Mouse (Mus musculus): ENCODE measurements around the gene Avpi1. TPM values are rescaled to one million over a fixed set of nuclear protein-coding genes. Genes with fewer than 3 reads are reported as not detected.

The Avpi1 gene
- polyA plus RNA-seq (2016; fragmentation: Nextera tagmentation; extraction: Ambion mirVana), result 23.5 and 23.9 TPM in 2 replicates

GRCm38 (mm10) chr19:42128787-42129508 is at the start of gene Avpi1:
Gene Avpi1, minus strand, starts transcription at chr19:42129059.
- WGBS, result under 1% methylated on average over 54 of the region's 54 CpGs
- peak; percentile 98 for DNase-seq (ENCODE audit: extremely low spot score, low spot score)
- H3K27ac ChIP-seq, result peak within 1 kb of the TSS; percentile 88

GRCm38 (mm10) chr19:42177461-42177860 is 48.6 kb upstream of the Avpi1 start:
- Histone ChIP-seq H3K4me3 (no peak overlapping the region), H3K4me1 (no peaks in the 10 kb centered on the region), H3K9me3 (no peaks in the 10 kb centered on the region), H3K27ac (no peak overlapping the region), H3K27me3 (ENCODE audit: poor library complexity, severe bottlenecking) (no peaks in the 10 kb centered on the region), H3K36me3 (replicated peaks) (peaks cover 35% of the 10 kb centered on the region)
- 88% methylated on average over 2 of the region's 2 CpGs for WGBS
- DNase-seq (ENCODE audit: extremely low spot score, low spot score), result no peak

More at GRCm38 (mm10) chr19:42128787-42129508, at the start of gene Avpi1:
- Histone ChIP-seq H3K36me3 (replicated peaks) (peaks cover 15% of the 10 kb centered on the region), H3K4me1 (peaks cover 40% of the 10 kb centered on the region), H3K4me3 (peak within 1 kb of the TSS; percentile 74), H3K9me3 (no peaks in the 10 kb centered on the region), H3K27me3 (ENCODE audit: poor library complexity, severe bottlenecking) (peaks cover 18% of the 10 kb centered on the region)

- H3K36me3 ChIP-seq (replicated peaks), result peaks cover 31% of the 10 kb centered on the region
- no peak overlapping the region for H3K27ac ChIP-seq
- H3K9me3 ChIP-seq, result no peaks in the 10 kb centered on the region
- H3K27me3 ChIP-seq (ENCODE audit: poor library complexity, severe bottlenecking), result no peaks in the 10 kb centered on the region
- H3K4me1 ChIP-seq, result peaks cover 2% of the 10 kb centered on the region
- no peak overlapping the region for H3K4me3 ChIP-seq
- 78% methylated on average over 7 of the region's 7 CpGs for WGBS
- no peak for DNase-seq (ENCODE audit: extremely low spot score, low spot score)
These were observed 48.0 kb upstream of the Avpi1 start for GRCm38 (mm10) chr19:42176841-42177240.

- Histone ChIP-seq H3K27me3 (ENCODE audit: poor library complexity, severe bottlenecking) (peaks cover 33% of the 10 kb centered on the region), H3K36me3 (replicated peaks) (no peaks in the 10 kb centered on the region; the same call in 1 of the 2 replicates), H3K4me1 (peaks cover 25% of the 10 kb centered on the region), H3K9me3 (no peaks in the 10 kb centered on the region), H3K4me3 (peak overlapping the region; percentile 98), H3K27ac (peak overlapping the region; percentile 82)
- DNase-seq (ENCODE audit: extremely low spot score, low spot score), result peak; percentile 88
- WGBS, result 2% methylated on average over 55 of the region's 56 CpGs
These were observed 41.4 kb upstream of the Avpi1 start for GRCm38 (mm10) chr19:42170025-42170969.

GRCm38 (mm10) chr19:42169322-42169975 is 40.6 kb upstream of the Avpi1 start:
- Histone ChIP-seq H3K27ac (no peak overlapping the region), H3K9me3 (no peaks in the 10 kb centered on the region), H3K4me3 (peak overlapping the region; percentile 98; the same call in 1 of the 2 replicates), H3K27me3 (ENCODE audit: poor library complexity, severe bottlenecking) (peaks cover 37% of the 10 kb centered on the region), H3K4me1 (peaks cover 25% of the 10 kb centered on the region), H3K36me3 (replicated peaks) (no peaks in the 10 kb centered on the region; the same call in 1 of the 2 replicates)
- no peak for DNase-seq (ENCODE audit: extremely low spot score, low spot score)
- 85% methylated on average over 10 of the region's 10 CpGs for WGBS

- DNase-seq (ENCODE audit: extremely low spot score, low spot score), result no peak
- 67% methylated on average over 9 of the region's 9 CpGs for WGBS
- Histone ChIP-seq H3K36me3 (replicated peaks) (no peaks in the 10 kb centered on the region), H3K4me3 (no peak overlapping the region), H3K9me3 (no peaks in the 10 kb centered on the region), H3K4me1 (peaks cover 25% of the 10 kb centered on the region), H3K27ac (no peak overlapping the region), H3K27me3 (ENCODE audit: poor library complexity, severe bottlenecking) (peaks cover 37% of the 10 kb centered on the region)
These were observed 38.6 kb upstream of the Avpi1 start for GRCm38 (mm10) chr19:42167489-42167888.

- WGBS, result 55% methylated on average over 3 of the region's 3 CpGs
These were observed 37.9 kb upstream of the Avpi1 start for GRCm38 (mm10) chr19:42166766-42167165.

GRCm38 (mm10) chr19:42166130-42166529 is 37.3 kb upstream of the Avpi1 start:
- peak; percentile 80 for DNase-seq (ENCODE audit: extremely low spot score, low spot score)
- H3K9me3 ChIP-seq, result no peaks in the 10 kb centered on the region
- 0 out of 2 replicates have a peak overlapping the region, but pooled peaks have one; percentile 1 for H3K27ac ChIP-seq
- no peaks in the 10 kb centered on the region for H3K36me3 ChIP-seq (replicated peaks)
- 8% methylated on average over 12 of the region's 12 CpGs for WGBS
- H3K4me1 ChIP-seq, result peaks cover 15% of the 10 kb centered on the region
- peak overlapping the region; percentile 23; the same call in 1 of the 2 replicates for H3K4me3 ChIP-seq
- H3K27me3 ChIP-seq (ENCODE audit: poor library complexity, severe bottlenecking), result peaks cover 37% of the 10 kb centered on the region

More at GRCm38 (mm10) chr19:42166766-42167165, 37.9 kb upstream of the Avpi1 start:
- Histone ChIP-seq H3K4me3 (no peak overlapping the region), H3K27me3 (ENCODE audit: poor library complexity, severe bottlenecking) (peaks cover 37% of the 10 kb centered on the region), H3K36me3 (replicated peaks) (no peaks in the 10 kb centered on the region), H3K9me3 (no peaks in the 10 kb centered on the region), H3K27ac (no peak overlapping the region), H3K4me1 (peaks cover 21% of the 10 kb centered on the region)
- no peak for DNase-seq (ENCODE audit: extremely low spot score, low spot score)

- H3K4me3 ChIP-seq, result no peak overlapping the region
- H3K4me1 ChIP-seq, result peaks cover 4% of the 10 kb centered on the region
- DNase-seq (ENCODE audit: extremely low spot score, low spot score), result no peak
- no peaks in the 10 kb centered on the region for H3K36me3 ChIP-seq (replicated peaks)
- WGBS, result 80% methylated on average over 7 of the region's 7 CpGs
- peaks cover 30% of the 10 kb centered on the region for H3K27me3 ChIP-seq (ENCODE audit: poor library complexity, severe bottlenecking)
- no peaks in the 10 kb centered on the region for H3K9me3 ChIP-seq
- no peak overlapping the region for H3K27ac ChIP-seq
These were observed 35.3 kb upstream of the Avpi1 start for GRCm38 (mm10) chr19:42164188-42164587.

GRCm38 (mm10) chr19:42163764-42164163 is 34.9 kb upstream of the Avpi1 start, which contains the start of gene Zfyve27:
Gene Zfyve27, plus strand, starts transcription at chr19:42163951.
- H3K4me3 ChIP-seq, result no peak within 1 kb of the TSS
- 84% methylated on average over 5 of the region's 5 CpGs for WGBS

GRCm38 (mm10) chr19:42158246-42159017 is 29.6 kb upstream of the Avpi1 start:
- DNase-seq (ENCODE audit: extremely low spot score, low spot score), result no peak

More at GRCm38 (mm10) chr19:42163764-42164163, 34.9 kb upstream of the Avpi1 start, which contains the start of gene Zfyve27:
- H3K36me3 ChIP-seq (replicated peaks), result no peaks in the 10 kb centered on the region
- peaks cover 4% of the 10 kb centered on the region for H3K4me1 ChIP-seq
- no peak within 1 kb of the TSS for H3K27ac ChIP-seq
- no peaks in the 10 kb centered on the region for H3K9me3 ChIP-seq
- DNase-seq (ENCODE audit: extremely low spot score, low spot score), result no peak
- H3K27me3 ChIP-seq (ENCODE audit: poor library complexity, severe bottlenecking), result peaks cover 25% of the 10 kb centered on the region

More at GRCm38 (mm10) chr19:42158246-42159017, 29.6 kb upstream of the Avpi1 start:
- no peaks in the 10 kb centered on the region for H3K36me3 ChIP-seq (replicated peaks)
- no peak overlapping the region for H3K27ac ChIP-seq
- 71% methylated on average over 13 of the region's 13 CpGs for WGBS
- no peaks in the 10 kb centered on the region for H3K9me3 ChIP-seq
- no peaks in the 10 kb centered on the region for H3K27me3 ChIP-seq (ENCODE audit: poor library complexity, severe bottlenecking)
- H3K4me3 ChIP-seq, result no peak overlapping the region
- peaks cover 10% of the 10 kb centered on the region for H3K4me1 ChIP-seq
